14 mouse cellular contexts compared by ENCODE assay signal in genomic region chr11:107103224-107103589, GRCm38 (mm10). TPM values are rescaled to one million over a fixed set of nuclear protein-coding genes. Genes with fewer than 3 reads are reported as not detected.
DNase-seq lines count a peak whose midpoint lies in the region; ATAC-seq lines count a peak whose summit lies in the region.
"Had no signal": no experiment of that assay in that cellular context is flagged by ENCODE, and none has a peak within 500 bp of the region (broad histone marks: within the 10 kb centered on the region; RNA-seq: fewer than 3 reads in every experiment).

No protein-coding gene starts in this region.

- H3K4me3 ChIP-seq in limb, embryonic 13.5 days: no peak overlapping the region
- H3K4me3 ChIP-seq in limb, embryonic 10.5 days: no peak overlapping the region
- H3K4me3 ChIP-seq in liver, embryonic 15.5 days (replicated peaks): no peak overlapping the region
- H3K4me3 ChIP-seq: erythroblast, embryonic 14.5 days; liver, embryonic 13.5 days; myocyte had no signal

- peak; percentile 39 for DNase-seq in CD4-positive, CD25-positive, alpha-beta regulatory T cell, adult 2 months (ENCODE audit: low read depth, low spot score)
- no peak for DNase-seq in limb, embryonic 10.5 days (ENCODE audit: low spot score)
- DNase-seq in NIH3T3 (ENCODE audit: low read depth): peak; percentile 21
- DNase-seq in left cerebral cortex, postnatal 36 days (ENCODE audit: low spot score in 2 of 2): no peak
- no peak for DNase-seq in kidney, postnatal 10 days
- DNase-seq: gastrocnemius, postnatal 36 days; liver, embryonic 13.5 days; right cerebral cortex, postnatal 4 days had no signal

- peaks cover 26% of the 10 kb centered on the region for H3K36me3 ChIP-seq in limb, embryonic 13.5 days
- peaks cover 58% of the 10 kb centered on the region for H3K36me3 ChIP-seq in limb, embryonic 10.5 days
- peaks cover 16% of the 10 kb centered on the region for H3K36me3 ChIP-seq in liver, embryonic 15.5 days (replicated peaks)

- H3K27ac ChIP-seq in limb, embryonic 13.5 days: peak overlapping the region; percentile 55; the same call in 1 of the 2 replicates
- H3K27ac ChIP-seq in limb, embryonic 10.5 days: no peak overlapping the region
- 0 out of 2 replicates have a peak overlapping the region, but pooled peaks have one; percentile 15 for H3K27ac ChIP-seq in liver, embryonic 15.5 days (replicated peaks)
- H3K27ac ChIP-seq: hindbrain, postnatal 0 days; liver, embryonic 13.5 days had no signal

- H3K9me3 ChIP-seq in limb, embryonic 13.5 days: no peaks in the 10 kb centered on the region
- H3K9me3 ChIP-seq in limb, embryonic 10.5 days (replicated peaks): no peaks in the 10 kb centered on the region
- H3K9me3 ChIP-seq in liver, embryonic 15.5 days (replicated peaks): no peaks in the 10 kb centered on the region
- H3K9me3 ChIP-seq: liver, embryonic 13.5 days had no signal

- H3K4me2 ChIP-seq in limb, embryonic 13.5 days (replicated peaks): no peak overlapping the region
- no peak overlapping the region for H3K4me2 ChIP-seq in liver, embryonic 15.5 days
- H3K4me2 ChIP-seq: liver, embryonic 13.5 days had no signal

- 55% methylated on average over 2 of the region's 2 CpGs for WGBS in limb, embryonic 13.5 days
- WGBS in limb, embryonic 10.5 days: 70% methylated on average over 2 of the region's 2 CpGs
- WGBS in liver, embryonic 15.5 days (ENCODE audit: insufficient replicate concordance): 36% methylated on average over 2 of the region's 2 CpGs

- no peak overlapping the region; the same call in 1 of the 2 replicates for H3K9ac ChIP-seq in limb, embryonic 13.5 days
- H3K9ac ChIP-seq in liver, embryonic 15.5 days: no peak overlapping the region
- H3K9ac ChIP-seq: liver, embryonic 13.5 days had no signal

- H3K27me3 ChIP-seq in limb, embryonic 13.5 days: no peaks in the 10 kb centered on the region
- no peaks in the 10 kb centered on the region for H3K27me3 ChIP-seq in limb, embryonic 10.5 days (ENCODE audit: low read depth, poor library complexity, severe bottlenecking)
- H3K27me3 ChIP-seq in liver, embryonic 15.5 days: no peaks in the 10 kb centered on the region
- H3K27me3 ChIP-seq: liver, embryonic 13.5 days had no signal

- peaks cover 27% of the 10 kb centered on the region for H3K4me1 ChIP-seq in limb, embryonic 13.5 days
- H3K4me1 ChIP-seq in limb, embryonic 10.5 days: peaks cover 23% of the 10 kb centered on the region
- H3K4me1 ChIP-seq in liver, embryonic 15.5 days (replicated peaks): peaks cover 31% of the 10 kb centered on the region

- ATAC-seq in CD4-positive, CD25-positive, alpha-beta regulatory T cell, adult 4 months: no peak
- no peak for ATAC-seq in limb, embryonic 13.5 days (ENCODE audit: low FRiP score, low read depth)
- no peak for ATAC-seq in liver, embryonic 15.5 days (ENCODE audit: insufficient read depth)
- ATAC-seq: hindbrain, postnatal 0 days had no signal

- intact Hi-C loops in left cerebral cortex, postnatal 36 days (cut with DNase I): no loop called here

RNA-seq across cellular contexts. Expression of gene Bptf, which starts 28.7 kb away (rescaled TPM):
- polyA plus RNA-seq in CD4-positive, CD25-positive, alpha-beta regulatory T cell, adult 4 months (2017; shearing (Covaris generic)): 10 to 100 TPM; 78.0 to 83.2 TPM
- 41.4 and 42.3 TPM in 2 replicates for polyA plus RNA-seq in limb, embryonic 13.5 days (2015; fragmentation: Nextera tagmentation; extraction: Ambion mirVana)
- 33.8 and 38.8 TPM in 2 replicates for polyA plus RNA-seq in limb, embryonic 10.5 days (2016; fragmentation: Nextera tagmentation; extraction: Ambion mirVana)
- polyA plus RNA-seq in liver, embryonic 15.5 days (2015; fragmentation: Nextera tagmentation; extraction: Ambion mirVana): 7.8 and 8.4 TPM in 2 replicates
- 10 to 100 TPM; 56.4 to 71.3 TPM for total RNA-seq in left cerebral cortex, postnatal 36 days (2021)

Comparison
In these comparisons a context has a peak if more than half of its experiments do, and no peak if none do; other contexts are left out.
1. DNase-seq: peak in CD4-positive, CD25-positive, alpha-beta regulatory T cell, adult 2 months (single experiment) and NIH3T3 (single experiment); none in limb, embryonic 10.5 days (single experiment), left cerebral cortex, postnatal 36 days (0 of 2) and kidney, postnatal 10 days (single experiment).